Mouse (Mus musculus) heart, postnatal 0 days (tissue): ENCODE data around the gene Clca3a2. TPM values are rescaled to one million over a fixed set of nuclear protein-coding genes. Genes with fewer than 3 reads are reported as not detected.
"Not testable (repeated sequence)": the region's sequence is repeated elsewhere in the genome, so short reads cannot be mapped to it uniquely, and the experiment has no call there.

ENCODE experiments used
- ATAC-seq: fragments of 200-750 bp; cut with Nextera tagmentation; 2 replicates; pipeline ENCODE4 v1.8.0; 2017; ENCODE audit warnings: low read depth, moderate number of reproducible peaks, moderate library complexity; ENCODE audit not compliant: insufficient read depth
- DNase-seq: peaks from one replicate; pipeline ENCODE4 v3.0.0-alpha.2; 2016; ENCODE audit warnings: low spot score
- H3K27ac ChIP-seq: fragments of 300-500 bp; sonication (generic); 2 replicates; pipeline ENCODE4 v1.5.1; 2014; ENCODE audit warnings: low read depth, mild to moderate bottlenecking
- H3K27me3 ChIP-seq: fragments of 300-500 bp; sonication (generic); 2 replicates; pipeline ENCODE4 v1.6.1; 2014; ENCODE audit warnings: low read length, mixed read lengths; ENCODE audit not compliant: control insufficient read depth, insufficient read depth
- H3K36me3 ChIP-seq: fragments of 300-500 bp; sonication (generic); replicated peaks from 2 replicates; pipeline ENCODE4 v1.6.1; 2014; ENCODE audit warnings: low read length, mixed read lengths; ENCODE audit not compliant: control insufficient read depth, insufficient read depth
- H3K4me1 ChIP-seq: fragments of 300-500 bp; sonication (generic); 2 replicates; pipeline ENCODE4 v1.6.1; 2014; ENCODE audit warnings: antibody characterized with exemption; ENCODE audit not compliant: control insufficient read depth, insufficient read depth
- H3K4me2 ChIP-seq: fragments of 300-500 bp; sonication (generic); 2 replicates; pipeline ENCODE4 v1.6.1; 2014; ENCODE audit warnings: low read depth, mild to moderate bottlenecking, low read length, moderate library complexity
- H3K4me3 ChIP-seq: fragments of 300-500 bp; sonication (generic); 2 replicates; pipeline ENCODE4 v1.5.1; 2014; ENCODE audit warnings: low read depth, low read length
- H3K9ac ChIP-seq: fragments of 300-500 bp; sonication (generic); replicated peaks from 2 replicates; pipeline ENCODE4 v1.6.1; 2014; ENCODE audit warnings: low read depth, low read length, mixed read lengths
- H3K9me3 ChIP-seq: fragments of 300-500 bp; sonication (generic); replicated peaks from 2 replicates; pipeline ENCODE4 v1.6.1; 2016; ENCODE audit warnings: low read length; ENCODE audit not compliant: control insufficient read depth
- CTCF ChIP-seq: IDR thresholded peaks from 2 replicates; pipeline ENCODE4 v1.5.1; 2016; ENCODE audit warnings: antibody characterized with exemption, control low read depth, low read depth
- EP300 ChIP-seq: IDR thresholded peaks from 2 replicates; pipeline ENCODE4 v1.6.1; 2016; ENCODE audit warnings: antibody characterized with exemption, low read depth
- WGBS: fragments of 180-500 bp; shearing (Covaris S2); extraction: QIAGEN DNeasy Blood & Tissue Kit; methylation state at CpG from one replicate; pipeline ENCODE4 v1.1.7; 2014; 5-methylcytosine and 5-hydroxymethylcytosine counted together
- polyA plus RNA-seq: library from polyadenylated mRNA; unstranded; fragments of >200 nt; fragmentation: Nextera tagmentation; extraction: Ambion mirVana; gene quantifications from 2 replicates; pipeline ENCODE4 v1.2.1, GENCODE M21; 2015
- total RNA-seq: library from RNA; depleted of rRNA; stranded (reverse); fragments of >200 nt; gene quantifications from 2 replicates; pipeline ENCODE4 v1.2.3, GENCODE M21; 2014; ENCODE audit warnings: low replicate concordance; rRNA removed

Gene Clca3a2
- total and polyA plus RNA-seq, 2 experiments from 2014 or later: 2.1 to 11.7 TPM

DNA sequence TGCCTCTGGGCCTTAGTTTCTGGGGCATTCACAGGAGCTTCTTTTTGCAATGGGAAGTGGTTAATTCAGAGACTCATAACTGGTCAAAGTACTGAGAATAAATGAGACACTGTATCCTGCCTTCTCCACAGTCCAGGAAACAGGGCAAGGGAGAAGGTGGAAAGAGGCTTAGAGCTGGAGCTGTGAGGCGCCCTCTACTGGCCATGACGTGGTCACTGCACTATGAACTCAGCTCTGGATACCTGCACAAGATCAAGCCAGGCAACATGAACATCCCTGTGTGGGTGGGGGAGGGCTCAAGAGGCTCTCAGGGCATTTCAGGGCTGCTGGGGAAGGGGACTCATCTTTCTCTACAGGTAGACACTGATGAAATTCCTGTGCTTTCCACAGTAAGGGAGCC, 66.2 kb downstream of the Clca3a2 start:
- Histone ChIP-seq H3K4me2 (no peak overlapping the region), H3K9ac (no peak overlapping the region), H3K27ac (no peak overlapping the region), H3K9me3 (no peaks in the 10 kb centered on the region), H3K4me3 (no peak overlapping the region), H3K36me3 (0 out of 2 replicates have a peak, but pooled peaks cover 4% of the 10 kb centered on the region), H3K27me3 (no peaks in the 10 kb centered on the region), H3K4me1 (no peaks in the 10 kb centered on the region)
- TF ChIP-seq CTCF (peak; percentile 52), EP300 (no peak)
- ATAC-seq: no peak
- DNase-seq: no peak
- WGBS: 2% methylated on average over 2 of the region's 2 CpGs

DNA sequence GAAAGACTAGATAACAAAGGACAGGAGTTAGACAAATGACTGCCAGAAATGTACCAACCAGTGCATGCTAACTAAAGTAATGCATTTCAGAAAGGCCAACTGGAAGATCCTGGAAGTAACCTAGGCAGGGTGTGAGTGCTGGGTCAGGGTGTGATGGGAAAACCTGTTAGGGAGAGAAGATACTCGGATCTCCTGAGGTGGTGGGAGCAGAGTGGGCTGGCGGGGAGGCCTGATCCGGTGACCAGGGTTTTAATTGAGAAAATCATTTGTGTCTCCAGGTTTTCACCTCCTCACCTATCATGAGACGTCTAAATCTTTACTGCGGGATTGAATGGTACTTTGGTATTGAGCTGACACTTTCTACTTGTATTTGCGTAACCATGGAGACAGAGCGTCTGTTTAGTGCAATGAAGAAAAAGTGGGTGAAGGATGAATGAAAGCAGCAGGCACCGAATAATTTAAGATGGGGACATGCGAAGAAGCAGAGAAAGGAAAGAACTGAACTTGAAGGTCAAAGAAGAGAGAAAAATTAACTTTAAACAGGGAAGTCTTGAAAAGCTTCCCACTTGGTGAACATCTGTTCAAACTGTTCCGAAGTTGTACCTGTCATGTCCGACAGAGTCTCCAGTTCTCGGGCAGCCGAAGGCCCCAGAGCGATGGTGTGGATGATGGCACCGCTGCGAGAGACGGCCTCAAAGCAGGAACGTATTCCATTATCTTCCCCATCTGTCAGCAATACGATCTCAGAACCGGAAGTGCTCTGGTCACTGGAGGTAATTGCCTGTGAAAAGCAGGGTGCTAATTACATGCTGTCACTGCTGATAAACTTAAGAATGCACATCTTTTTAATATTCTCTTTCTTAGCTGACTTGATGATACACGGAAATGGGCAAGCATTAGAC, 70.0 kb downstream of the Clca3a2 start:
- 60% methylated on average over 18 of the region's 21 CpGs for WGBS
- not testable (repeated sequence) for H3K9me3 ChIP-seq, H3K4me2 ChIP-seq, ATAC-seq, DNase-seq, H3K9ac ChIP-seq, H3K4me1 ChIP-seq, H3K27me3 ChIP-seq, H3K4me3 ChIP-seq, H3K36me3 ChIP-seq, H3K27ac ChIP-seq

DNA sequence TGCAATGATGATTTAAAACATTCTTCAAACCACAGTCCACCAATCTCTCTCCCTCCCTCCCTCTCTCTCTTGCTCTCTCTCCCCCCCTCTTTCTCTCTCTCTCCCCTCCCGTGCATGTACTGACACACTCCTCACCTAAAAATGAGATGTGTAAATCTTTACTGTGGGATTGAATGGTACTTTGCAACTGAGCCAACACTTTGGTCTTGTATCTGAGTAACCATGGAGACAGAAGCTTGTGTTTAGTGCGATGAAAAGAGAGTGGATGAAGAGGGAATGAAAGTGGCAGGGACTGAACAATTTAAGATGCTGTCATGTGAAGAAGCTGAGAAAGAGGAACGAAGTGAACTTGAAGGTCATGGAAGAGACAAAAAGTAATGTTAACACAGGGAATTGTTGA, 71.6 kb downstream of the Clca3a2 start:
- not testable (repeated sequence) for H3K36me3 ChIP-seq, H3K9me3 ChIP-seq, H3K4me2 ChIP-seq, H3K27me3 ChIP-seq, DNase-seq, ATAC-seq, H3K27ac ChIP-seq, H3K4me3 ChIP-seq, H3K9ac ChIP-seq, H3K4me1 ChIP-seq
- 33% methylated on average over 3 of the region's 3 CpGs for WGBS

Other genes starting within 250 kb of the Clca3a2 start
- gene Hs2st1, start 249.3 kb downstream of the Clca3a2 start, total RNA-seq: 9.0 and 16.1 TPM in 2 replicates
- 3.3 and 3.5 TPM in 2 replicates for gene Hs2st1, start 249.3 kb downstream of the Clca3a2 start, polyA plus RNA-seq
- 245 and 260 TPM in 2 replicates for gene Selenof, start 249.2 kb downstream of the Clca3a2 start, total RNA-seq
- gene Selenof, start 249.2 kb downstream of the Clca3a2 start, polyA plus RNA-seq: 416 and 439 TPM in 2 replicates
- gene Sh3glb1, start 99.2 kb downstream of the Clca3a2 start, total RNA-seq: 94.8 and 139 TPM in 2 replicates
- gene Sh3glb1, start 99.2 kb downstream of the Clca3a2 start, polyA plus RNA-seq: 231 and 235 TPM in 2 replicates
- 16.6 and 17.2 TPM in 2 replicates for gene Clca3a1, start 58.5 kb downstream of the Clca3a2 start, total RNA-seq
- 11.0 and 11.8 TPM in 2 replicates for gene Clca3a1, start 58.5 kb downstream of the Clca3a2 start, polyA plus RNA-seq
- gene Clca3b, start 29.9 kb upstream of the Clca3a2 start, total RNA-seq: not detected in 2 replicates
- gene Clca3b, start 29.9 kb upstream of the Clca3a2 start, polyA plus RNA-seq: not detected in 2 replicates
- not detected in 2 replicates for gene Clca4b, start 113.0 kb upstream of the Clca3a2 start, total RNA-seq
- not detected in 2 replicates for gene Clca4b, start 113.0 kb upstream of the Clca3a2 start, polyA plus RNA-seq
- gene Clca4a, start 155.6 kb upstream of the Clca3a2 start, total RNA-seq: not detected in 2 replicates
- not detected in 2 replicates for gene Clca4a, start 155.6 kb upstream of the Clca3a2 start, polyA plus RNA-seq
- gene Clca1, start 213.3 kb upstream of the Clca3a2 start, total RNA-seq: not detected in 2 replicates
- gene Clca1, start 213.3 kb upstream of the Clca3a2 start, polyA plus RNA-seq: not detected in 2 replicates